ENCODE assay signal across 8 mouse cellular contexts in the genomic region with DNA sequence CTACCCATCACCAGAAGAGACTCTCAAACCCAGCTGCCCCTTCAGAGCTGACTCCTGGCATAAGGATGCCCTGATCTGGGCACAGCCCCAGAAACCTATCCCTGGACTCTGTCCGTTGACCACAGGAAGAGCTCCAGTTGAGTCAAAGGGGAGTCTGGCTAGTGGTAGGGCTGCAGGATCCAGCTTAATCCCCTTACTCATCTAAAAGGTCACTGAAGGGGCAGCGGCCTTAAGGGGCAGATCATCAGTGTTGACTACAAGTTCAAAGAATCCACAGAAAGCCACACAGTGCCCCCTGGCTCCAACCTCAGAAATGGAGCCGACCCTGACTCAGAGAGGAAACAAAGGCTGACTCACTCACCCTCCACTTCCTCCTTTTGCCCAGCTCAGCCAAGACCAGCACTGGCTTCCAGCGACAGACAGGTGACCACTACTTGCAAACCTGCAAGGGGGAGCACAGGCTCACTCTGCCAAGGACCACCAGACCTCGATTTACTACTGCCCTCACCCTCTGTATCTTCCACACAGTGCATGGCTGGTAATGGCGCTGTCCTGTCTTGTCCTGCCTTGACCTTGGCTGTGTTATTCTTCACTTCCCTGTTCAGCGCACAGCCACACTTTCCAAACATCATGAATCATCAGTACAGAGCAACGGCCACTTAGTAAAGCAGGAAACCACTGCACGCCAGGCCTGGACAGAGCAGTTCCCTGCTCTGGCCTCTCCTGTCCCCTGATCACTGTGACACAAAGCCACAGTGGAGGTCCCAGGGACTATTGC.
DNase-seq lines count a peak whose midpoint lies in the region; ATAC-seq and TF ChIP-seq lines count a peak whose summit lies in the region.

No protein-coding gene starts in this region.

- TF ChIP-seq CTCF in liver, adult 2 months (IDR thresholded peaks at IDR 0.05; ENCODE audit: low read depth, low read length): peak; percentile 21; the same call in 1 of the 2 replicates

- DNase-seq in spleen, adult 18-20 months: peak; percentile 62 to 63
- no peak for DNase-seq in spleen, adult 12 weeks (ENCODE audit: low spot score)
- peak; percentile 61 for DNase-seq in liver, adult 2 months (ENCODE audit: extremely low read depth, low read depth, low spot score)
- DNase-seq in natural killer cell, adult 2 months (ENCODE audit: low spot score in 2 of 2): peak; percentile 81 to 86
- DNase-seq in retina, postnatal 1 day: no peak

- peaks cover 21% of the 10 kb centered on the region for H3K4me1 ChIP-seq in embryonic facial prominence, embryonic 13.5 days
- peaks cover 31% of the 10 kb centered on the region for H3K4me1 ChIP-seq in liver, adult 2 months (ENCODE audit: control insufficient read depth, insufficient read depth, low read length)

- H3K79me2 ChIP-seq in liver, adult 2 months (ENCODE audit: control insufficient read depth, insufficient read depth, low read length): no peaks in the 10 kb centered on the region

- H3K36me3 ChIP-seq in embryonic facial prominence, embryonic 13.5 days: no peaks in the 10 kb centered on the region
- no peaks in the 10 kb centered on the region for H3K36me3 ChIP-seq in liver, adult 2 months (ENCODE audit: control insufficient read depth, insufficient read depth, low read length)

- H3K27ac ChIP-seq in embryonic facial prominence, embryonic 13.5 days: peak overlapping the region; percentile 44
- H3K27ac ChIP-seq in liver, adult 2 months (replicated peaks; ENCODE audit: insufficient read depth, low read depth, low read length): peak overlapping the region; percentile 55

- no peak overlapping the region for H3K4me3 ChIP-seq in embryonic facial prominence, embryonic 13.5 days
- no peak overlapping the region for H3K4me3 ChIP-seq in liver, adult 2 months (ENCODE audit: insufficient read depth, low read depth, low read length)

- H3K9ac ChIP-seq in embryonic facial prominence, embryonic 13.5 days: no peak overlapping the region
- no peak overlapping the region for H3K9ac ChIP-seq in liver, adult 2 months (ENCODE audit: low read depth, low read length)

- no peaks in the 10 kb centered on the region for H3K9me3 ChIP-seq in embryonic facial prominence, embryonic 13.5 days

- ATAC-seq in embryonic facial prominence, embryonic 13.5 days (ENCODE audit: insufficient number of reproducible peaks, insufficient read depth, low FRiP score, low TSS enrichment, low read depth): no peak
- ATAC-seq in hematopoietic stem cell, adult 5-6 weeks (replicated peaks in 1 of 2; ENCODE audit: insufficient read depth in 1 of 2, low FRiP score in 2 of 2, low TSS enrichment in 1 of 2, low read depth in 1 of 2, poor library complexity in 2 of 2, severe bottlenecking in 2 of 2): peak; percentile 68
- ATAC-seq in megakaryocyte-erythroid progenitor cell, adult 5-6 weeks (replicated peaks; ENCODE audit: low FRiP score, low TSS enrichment, poor library complexity, severe bottlenecking): no peak

- 56% methylated on average over 9 of the region's 9 CpGs for WGBS in embryonic facial prominence, embryonic 13.5 days
- WGBS in liver, adult 2 months: 46% methylated on average over 9 of the region's 9 CpGs

- H3K27me3 ChIP-seq in embryonic facial prominence, embryonic 13.5 days: no peaks in the 10 kb centered on the region
- H3K27me3 ChIP-seq in liver, adult 2 months (ENCODE audit: control insufficient read depth, insufficient read depth, low read length): no peaks in the 10 kb centered on the region

- no peak for TF ChIP-seq POLR2A in liver, adult 2 months (IDR thresholded peaks at IDR 0.05; ENCODE audit: extremely low read depth, insufficient read depth, low read length)

- H3K4me2 ChIP-seq in embryonic facial prominence, embryonic 13.5 days: no peak overlapping the region

Comparison
In these comparisons a context has a peak if more than half of its experiments do, and no peak if none do; other contexts are left out.
1. DNase-seq: peak in spleen, adult 18-20 months (2 of 2), liver, adult 2 months (single experiment) and natural killer cell, adult 2 months (2 of 2); none in spleen, adult 12 weeks (single experiment) and retina, postnatal 1 day (single experiment).
2. ATAC-seq: peak in hematopoietic stem cell, adult 5-6 weeks (2 of 2); none in embryonic facial prominence, embryonic 13.5 days (single experiment) and megakaryocyte-erythroid progenitor cell, adult 5-6 weeks (single experiment).